16 mouse cellular contexts compared by ENCODE assay signal in the genomic region with DNA sequence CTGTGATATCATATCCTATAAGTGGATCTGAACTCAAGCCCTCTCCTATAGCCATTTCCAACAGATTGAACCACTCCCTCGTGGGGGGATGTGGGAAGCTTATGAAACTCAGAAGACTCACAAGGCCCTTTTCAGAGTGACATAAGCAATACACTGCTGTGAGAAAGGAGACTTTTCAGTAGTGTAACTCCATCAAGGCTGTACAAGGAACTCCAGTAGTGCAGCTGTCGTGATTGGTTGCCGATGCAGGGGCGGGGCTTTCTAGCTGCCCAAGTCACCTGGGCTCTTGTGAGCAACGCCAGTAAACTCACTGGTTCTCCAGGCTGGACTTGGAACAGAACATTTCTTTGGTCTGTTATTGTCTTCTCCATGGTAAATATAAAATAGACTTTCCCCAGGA. TPM values are rescaled to one million over a fixed set of nuclear protein-coding genes. Genes with fewer than 3 reads are reported as not detected.
DNase-seq lines count a peak whose midpoint lies in the region; ATAC-seq and TF ChIP-seq lines count a peak whose summit lies in the region.
"Had no signal": no experiment of that assay in that cellular context is flagged by ENCODE, and none has a peak within 500 bp of the region (broad histone marks: within the 10 kb centered on the region; RNA-seq: fewer than 3 reads in every experiment).

No protein-coding gene starts in this region.

- TF ChIP-seq POLR2A in cortical plate, adult 2 months (IDR thresholded peaks at IDR 0.05; ENCODE audit: extremely low read depth, insufficient read depth, low read length), result no peak

- peak; percentile 31 for DNase-seq in heart, embryonic 10.5 days (ENCODE audit: low spot score)
- DNase-seq in heart, postnatal 10 days, result no peak
- DNase-seq in 3134 (ENCODE audit: extremely low read depth, insufficient read length, low spot score), result peak; percentile 20
- DNase-seq in cerebellum, adult 11-12 months, result no peak
- no peak for DNase-seq in gastrocnemius, postnatal 10 days
- DNase-seq: cerebellum, postnatal 14 days; gastrocnemius, postnatal 14 days; kidney, adult 18-20 months; kidney, postnatal 36 days; lung, postnatal 4 days; midbrain, embryonic 14.5 days; right cerebral cortex, adult 18-20 months; thymus, postnatal 4 days had no signal

- WGBS in heart, embryonic 10.5 days, result 83% methylated on average over 5 of the region's 5 CpGs

- H3K4me1 ChIP-seq in heart, embryonic 10.5 days, result no peaks in the 10 kb centered on the region
- H3K4me1 ChIP-seq in cortical plate, adult 2 months (ENCODE audit: control insufficient read depth, insufficient read depth, low read length), result peaks cover 7% of the 10 kb centered on the region

- H3K27me3 ChIP-seq in heart, embryonic 10.5 days (ENCODE audit: insufficient read depth, poor library complexity, severe bottlenecking), result no peaks in the 10 kb centered on the region

- intact Hi-C loops in heart, postnatal 10 days (cut with DNase I), result no loop called here

- peak; percentile 35; the same call in 1 of the 2 replicates for ATAC-seq in megakaryocyte, adult 5-6 weeks (ENCODE audit: poor library complexity, severe bottlenecking)

- H3K27ac ChIP-seq in heart, embryonic 10.5 days, result no peak overlapping the region
- H3K27ac ChIP-seq in cortical plate, adult 2 months (ENCODE audit: insufficient read depth, low read length), result peak overlapping the region; percentile 54

- no peak overlapping the region for H3K4me3 ChIP-seq in heart, embryonic 10.5 days
- no peak overlapping the region for H3K4me3 ChIP-seq in cortical plate, adult 2 months (ENCODE audit: insufficient read depth, low read length)

- no peak for TF ChIP-seq CTCF in cortical plate, adult 2 months (IDR thresholded peaks at IDR 0.05; ENCODE audit: extremely low read depth, insufficient read depth, low read length)

- no peaks in the 10 kb centered on the region for H3K9me3 ChIP-seq in heart, embryonic 10.5 days
- H3K9me3 ChIP-seq: G1E had no signal

- H3K36me3 ChIP-seq in heart, embryonic 10.5 days, result no peaks in the 10 kb centered on the region
- H3K36me3 ChIP-seq: G1E had no signal

RNA-seq across cellular contexts. Expression of gene Me3, which starts 46.5 kb away (rescaled TPM):
- 1.4 and 2.3 TPM in 2 replicates for polyA plus RNA-seq in heart, embryonic 10.5 days (2016; fragmentation: Nextera tagmentation; extraction: Ambion mirVana)
- 100 to 1,000 TPM; 105 to 114 TPM for total RNA-seq in heart, postnatal 10 days (2021)
- 77.0 and 80.0 TPM in 2 replicates for polyA plus RNA-seq in cortical plate, adult 2 months (2012; rRNA removed)
- not detected in 2 replicates for total RNA-seq in megakaryocyte, adult 5-6 weeks (2015)
- total RNA-seq in megakaryocyte, adult 5-6 weeks (2017), result not detected in 2 replicates
- 10 to 100 TPM; 79.9 to 88.9 TPM for total RNA-seq in gastrocnemius, postnatal 10 days (2021)
- polyA plus RNA-seq: G1E had no signal

Comparison
In these comparisons a context has a peak if more than half of its experiments do, and no peak if none do; other contexts are left out.
1. DNase-seq: peak in heart, embryonic 10.5 days (single experiment) and 3134 (single experiment); none in heart, postnatal 10 days (0 of 2), cerebellum, adult 11-12 months (single experiment) and gastrocnemius, postnatal 10 days (single experiment).
2. RNA of gene Me3, which starts 46.5 kb away (total RNA-seq): 105 to 114 TPM in heart, postnatal 10 days and 79.9 to 88.9 TPM in gastrocnemius, postnatal 10 days; not detected in megakaryocyte, adult 5-6 weeks; every median in the first group is over 10 times any median in the second.